Mouse (Mus musculus): ENCODE results near the gene Kctd3. TPM values are rescaled to one million over a fixed set of nuclear protein-coding genes. Genes with fewer than 3 reads are reported as not detected.

Gene Kctd3
- polyA plus RNA-seq, 1 experiment from 2014 or later, result 22.6 TPM

DNA sequence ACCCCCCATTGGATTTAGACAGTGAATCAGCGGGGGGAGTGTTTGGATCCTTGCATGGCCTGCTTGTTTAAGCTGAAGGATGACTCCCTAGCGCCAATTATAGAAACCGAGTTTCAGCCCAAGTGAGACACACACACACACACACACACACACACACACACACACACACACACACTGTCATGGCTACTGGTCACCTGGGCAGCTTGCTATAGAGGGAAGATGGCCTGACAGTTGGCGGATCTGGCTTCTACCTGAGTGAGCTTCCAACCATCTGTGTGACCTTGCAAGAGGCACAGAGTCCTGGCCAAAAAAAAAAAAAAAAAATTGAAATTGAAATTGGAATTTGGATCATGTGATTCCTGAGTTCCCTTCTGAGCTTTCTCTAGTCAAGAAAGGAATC lies 55.1 kb downstream of the Kctd3 start:
- Histone ChIP-seq H3K36me3 (ENCODE audit: control insufficient read depth, insufficient read depth, low read length) (no peaks in the 10 kb centered on the region), H3K27me3 (ENCODE audit: control insufficient read depth, insufficient read depth, low read length) (no peaks in the 10 kb centered on the region), H3K9me3 (replicated peaks; ENCODE audit: control insufficient read depth, low read length) (no peaks in the 10 kb centered on the region), H3K4me2 (no peak overlapping the region), H3K4me3 (ENCODE audit: low read depth, low read length) (no peak overlapping the region), H3K4me1 (ENCODE audit: control insufficient read depth, insufficient read depth, low read length) (no peaks in the 10 kb centered on the region), H3K27ac (ENCODE audit: low read depth, low read length) (no peak overlapping the region), H3K9ac (ENCODE audit: low read depth, low read length) (no peak overlapping the region)
- no peak for ATAC-seq (replicated peaks; ENCODE audit: insufficient number of reproducible peaks, low FRiP score, low TSS enrichment)
- WGBS (ENCODE audit: insufficient replicate concordance), result 83% methylated on average over 4 of the region's 4 CpGs

DNA sequence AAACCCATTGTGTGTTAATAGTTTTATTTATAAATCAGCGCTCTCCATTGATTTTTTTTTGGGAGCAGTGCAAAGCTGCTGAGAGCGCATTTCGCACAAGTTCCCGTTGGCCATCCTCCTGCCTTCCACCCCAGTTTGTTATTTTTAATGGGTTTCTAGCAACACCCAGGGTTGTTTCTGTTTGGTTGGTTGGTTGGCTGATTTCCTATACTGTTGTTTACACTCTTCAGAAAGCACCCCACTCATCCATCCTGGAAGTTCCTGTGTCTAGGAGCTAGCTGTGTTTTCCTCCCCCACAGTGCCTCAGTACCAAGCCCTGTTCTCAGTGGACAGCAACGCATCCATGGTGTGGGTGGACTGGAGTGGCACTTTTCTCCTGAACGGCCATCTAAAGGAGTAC lies 56.5 kb downstream of the Kctd3 start:
- Histone ChIP-seq H3K27ac (ENCODE audit: low read depth, low read length) (no peak overlapping the region), H3K4me3 (ENCODE audit: low read depth, low read length) (no peak overlapping the region), H3K27me3 (ENCODE audit: control insufficient read depth, insufficient read depth, low read length) (no peaks in the 10 kb centered on the region), H3K4me1 (ENCODE audit: control insufficient read depth, insufficient read depth, low read length) (no peaks in the 10 kb centered on the region), H3K9ac (ENCODE audit: low read depth, low read length) (no peak overlapping the region), H3K36me3 (ENCODE audit: control insufficient read depth, insufficient read depth, low read length) (no peaks in the 10 kb centered on the region), H3K4me2 (no peak overlapping the region), H3K9me3 (replicated peaks; ENCODE audit: control insufficient read depth, low read length) (no peaks in the 10 kb centered on the region)
- WGBS (ENCODE audit: insufficient replicate concordance), result 86% methylated on average over 6 of the region's 6 CpGs
- no peak for ATAC-seq (replicated peaks; ENCODE audit: insufficient number of reproducible peaks, low FRiP score, low TSS enrichment)

DNA sequence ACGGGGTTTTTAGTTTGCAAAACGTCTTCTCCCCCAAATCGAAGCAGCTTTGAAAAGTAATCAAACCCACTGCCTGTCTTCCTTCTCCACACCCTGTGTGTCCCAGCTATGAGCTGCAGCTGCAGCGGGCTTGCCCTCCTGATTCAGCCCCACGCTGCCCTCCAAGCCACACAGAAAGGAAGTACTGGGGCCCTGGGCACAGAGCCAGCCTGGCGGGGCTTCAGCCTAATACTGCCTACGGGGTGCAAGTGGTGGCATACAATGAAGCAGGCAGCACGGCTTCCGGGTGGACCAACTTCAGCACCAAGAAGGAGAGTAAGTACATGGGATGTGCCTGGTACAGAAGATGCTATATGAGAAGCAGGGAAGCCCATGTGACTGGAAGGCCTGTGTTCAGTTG lies 59.4 kb downstream of the Kctd3 start:
- Histone ChIP-seq H3K27me3 (ENCODE audit: control insufficient read depth, insufficient read depth, low read length) (no peaks in the 10 kb centered on the region), H3K36me3 (ENCODE audit: control insufficient read depth, insufficient read depth, low read length) (no peaks in the 10 kb centered on the region), H3K4me3 (ENCODE audit: low read depth, low read length) (no peak overlapping the region), H3K4me1 (ENCODE audit: control insufficient read depth, insufficient read depth, low read length) (no peaks in the 10 kb centered on the region), H3K9ac (ENCODE audit: low read depth, low read length) (no peak overlapping the region), H3K4me2 (no peak overlapping the region), H3K9me3 (replicated peaks; ENCODE audit: control insufficient read depth, low read length) (no peaks in the 10 kb centered on the region), H3K27ac (ENCODE audit: low read depth, low read length) (no peak overlapping the region)
- 77% methylated on average over 9 of the region's 9 CpGs for WGBS (ENCODE audit: insufficient replicate concordance)
- no peak for ATAC-seq (replicated peaks; ENCODE audit: insufficient number of reproducible peaks, low FRiP score, low TSS enrichment)

DNA sequence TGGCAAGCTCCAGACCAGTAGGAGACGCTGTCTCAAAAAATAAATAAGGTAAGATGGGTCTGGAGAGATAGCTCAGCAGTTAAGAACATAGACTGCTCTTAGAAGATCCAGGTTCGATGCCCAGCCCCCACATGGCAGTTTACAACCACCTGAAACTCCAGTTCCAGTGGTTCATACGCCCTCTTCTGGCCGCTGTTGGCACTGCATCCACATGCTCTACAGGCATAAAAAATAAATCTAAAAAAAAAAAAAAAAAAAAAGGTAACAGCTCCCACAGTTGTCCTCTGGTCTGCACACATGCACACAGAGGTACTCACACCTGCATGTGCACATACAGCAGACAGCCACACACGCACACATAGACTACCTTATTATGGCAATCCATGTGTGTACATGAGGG lies 59.8 kb downstream of the Kctd3 start:
- WGBS (ENCODE audit: insufficient replicate concordance), result 63% methylated on average over 5 of the region's 5 CpGs

DNA sequence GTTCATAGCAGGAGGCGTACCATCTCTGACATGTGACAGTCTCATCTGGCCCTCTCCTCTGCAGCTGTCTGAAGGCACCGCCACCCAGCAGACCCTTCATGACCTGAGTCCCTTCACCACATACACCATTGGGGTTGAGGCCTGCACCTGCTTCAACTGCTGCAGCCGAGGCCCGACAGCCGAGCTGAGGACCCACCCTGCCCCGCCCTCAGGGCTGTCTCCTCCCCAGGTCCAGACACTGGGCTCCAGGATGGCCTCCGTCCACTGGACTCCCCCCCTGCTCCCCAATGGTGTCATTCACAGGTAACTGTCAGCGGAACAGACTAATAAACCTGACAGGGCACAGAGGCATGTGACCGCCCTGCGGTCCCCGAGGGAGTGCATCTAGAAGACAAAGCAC lies 60.8 kb downstream of the Kctd3 start:
- 89% methylated on average over 11 of the region's 11 CpGs for WGBS (ENCODE audit: insufficient replicate concordance)
- Histone ChIP-seq H3K27ac (ENCODE audit: low read depth, low read length) (no peak overlapping the region), H3K9me3 (replicated peaks; ENCODE audit: control insufficient read depth, low read length) (no peaks in the 10 kb centered on the region), H3K4me3 (ENCODE audit: low read depth, low read length) (no peak overlapping the region), H3K4me1 (ENCODE audit: control insufficient read depth, insufficient read depth, low read length) (no peaks in the 10 kb centered on the region), H3K4me2 (no peak overlapping the region), H3K27me3 (ENCODE audit: control insufficient read depth, insufficient read depth, low read length) (no peaks in the 10 kb centered on the region), H3K36me3 (ENCODE audit: control insufficient read depth, insufficient read depth, low read length) (no peaks in the 10 kb centered on the region), H3K9ac (ENCODE audit: low read depth, low read length) (no peak overlapping the region)
- peak; percentile 83 for ATAC-seq (replicated peaks; ENCODE audit: insufficient number of reproducible peaks, low FRiP score, low TSS enrichment)

More for the DNA sequence above, 59.8 kb downstream of the Kctd3 start:
- no peak overlapping the region for H3K4me2 ChIP-seq
- no peaks in the 10 kb centered on the region for H3K9me3 ChIP-seq (replicated peaks; ENCODE audit: control insufficient read depth, low read length)
- ATAC-seq (replicated peaks; ENCODE audit: insufficient number of reproducible peaks, low FRiP score, low TSS enrichment), result no peak
- H3K9ac ChIP-seq (ENCODE audit: low read depth, low read length), result no peak overlapping the region
- no peaks in the 10 kb centered on the region for H3K27me3 ChIP-seq (ENCODE audit: control insufficient read depth, insufficient read depth, low read length)
- no peaks in the 10 kb centered on the region for H3K36me3 ChIP-seq (ENCODE audit: control insufficient read depth, insufficient read depth, low read length)
- no peak overlapping the region for H3K27ac ChIP-seq (ENCODE audit: low read depth, low read length)
- no peaks in the 10 kb centered on the region for H3K4me1 ChIP-seq (ENCODE audit: control insufficient read depth, insufficient read depth, low read length)
- no peak overlapping the region for H3K4me3 ChIP-seq (ENCODE audit: low read depth, low read length)

DNA sequence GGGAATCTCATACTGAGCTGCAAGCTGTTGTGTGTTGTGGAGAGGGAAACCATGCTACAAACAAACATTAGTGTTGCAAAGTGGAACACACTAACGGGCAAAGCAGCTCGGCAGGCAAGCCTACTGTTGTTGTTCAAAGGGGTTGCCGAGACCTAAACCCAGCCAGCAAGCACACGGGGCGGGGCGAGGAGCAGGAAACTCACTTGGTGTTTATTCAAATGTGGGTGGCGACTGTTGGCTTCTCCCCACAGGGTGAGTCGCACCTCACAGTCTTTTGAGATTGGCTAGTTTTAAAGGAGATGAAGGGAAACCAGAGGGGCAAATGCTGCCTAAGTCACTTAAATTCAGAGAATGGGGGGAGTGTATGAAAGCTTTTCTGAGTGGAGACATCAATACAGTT lies 62.3 kb downstream of the Kctd3 start:
- Histone ChIP-seq H3K9ac (ENCODE audit: low read depth, low read length) (no peak overlapping the region), H3K4me1 (ENCODE audit: control insufficient read depth, insufficient read depth, low read length) (no peaks in the 10 kb centered on the region), H3K27me3 (ENCODE audit: control insufficient read depth, insufficient read depth, low read length) (no peaks in the 10 kb centered on the region), H3K4me2 (no peak overlapping the region), H3K4me3 (ENCODE audit: low read depth, low read length) (no peak overlapping the region), H3K9me3 (replicated peaks; ENCODE audit: control insufficient read depth, low read length) (no peaks in the 10 kb centered on the region), H3K27ac (ENCODE audit: low read depth, low read length) (no peak overlapping the region), H3K36me3 (ENCODE audit: control insufficient read depth, insufficient read depth, low read length) (no peaks in the 10 kb centered on the region)
- no peak for ATAC-seq (replicated peaks; ENCODE audit: insufficient number of reproducible peaks, low FRiP score, low TSS enrichment)
- WGBS (ENCODE audit: insufficient replicate concordance), result 16% methylated on average over 8 of the region's 8 CpGs

DNA sequence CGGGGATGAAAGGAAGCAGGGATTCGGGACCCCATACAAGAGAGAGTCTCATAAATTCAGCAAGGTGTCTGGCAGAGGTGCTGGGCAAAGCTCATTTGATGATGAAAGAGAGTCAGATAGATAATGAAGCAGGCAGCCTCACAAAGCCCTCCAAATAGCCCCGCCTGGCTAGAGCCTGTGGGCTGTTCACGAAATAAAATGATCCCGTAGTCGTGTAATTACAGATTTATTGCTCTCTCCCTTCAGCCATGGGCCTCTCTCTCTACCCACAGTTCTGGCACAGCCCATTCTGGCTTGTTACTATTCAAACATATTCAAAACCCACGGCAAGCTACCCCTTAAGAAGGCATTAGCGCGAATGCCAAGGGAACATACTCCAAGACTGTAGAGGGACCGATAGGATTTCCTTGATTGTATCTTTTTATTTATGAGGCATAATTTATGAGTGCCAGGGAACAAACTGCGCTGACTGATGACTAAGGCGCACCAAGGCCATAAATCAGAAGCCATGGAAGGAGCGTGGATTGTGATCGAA lies 70.3 kb downstream of the Kctd3 start:
- H3K27me3 ChIP-seq (ENCODE audit: control insufficient read depth, insufficient read depth, low read length), result no peaks in the 10 kb centered on the region
- H3K27ac ChIP-seq (ENCODE audit: low read depth, low read length), result no peak overlapping the region
- H3K9ac ChIP-seq (ENCODE audit: low read depth, low read length), result no peak overlapping the region
- no peaks in the 10 kb centered on the region for H3K36me3 ChIP-seq (ENCODE audit: control insufficient read depth, insufficient read depth, low read length)
- H3K4me1 ChIP-seq (ENCODE audit: control insufficient read depth, insufficient read depth, low read length), result no peaks in the 10 kb centered on the region
- no peak for ATAC-seq (replicated peaks; ENCODE audit: insufficient number of reproducible peaks, low FRiP score, low TSS enrichment)
- WGBS (ENCODE audit: insufficient replicate concordance), result 90% methylated on average over 14 of the region's 14 CpGs
- no peak overlapping the region for H3K4me2 ChIP-seq
- H3K4me3 ChIP-seq (ENCODE audit: low read depth, low read length), result no peak overlapping the region
- no peaks in the 10 kb centered on the region for H3K9me3 ChIP-seq (replicated peaks; ENCODE audit: control insufficient read depth, low read length)

Measured in heart, embryonic 11.5 days (tissue).